Mouse (Mus musculus) intestine, postnatal 0 days (tissue): ENCODE results near the gene Sel1l3. TPM values are rescaled to one million over a fixed set of nuclear protein-coding genes. Genes with fewer than 3 reads are reported as not detected.

ENCODE experiments used
- ATAC-seq: fragments of 200-750 bp; cut with Nextera tagmentation; 2 replicates; pipeline ENCODE4 v1.8.0; 2017; ENCODE audit warnings: mild to moderate bottlenecking, moderate TSS enrichment, moderate library complexity
- H3K27ac ChIP-seq: fragments of 300-500 bp; sonication (generic); 2 replicates; pipeline ENCODE4 v1.5.1; 2014; ENCODE audit warnings: mild to moderate bottlenecking, low read depth, low read length, moderate library complexity
- H3K27me3 ChIP-seq: fragments of 300-500 bp; sonication (generic); replicated peaks from 2 replicates; pipeline ENCODE4 v1.6.1; 2014; ENCODE audit warnings: low read length, mixed read lengths; ENCODE audit not compliant: control insufficient read depth, insufficient read depth
- H3K36me3 ChIP-seq: fragments of 300-500 bp; sonication (generic); 2 replicates; pipeline ENCODE4 v1.6.1; 2014; ENCODE audit warnings: mild to moderate bottlenecking, moderate library complexity; ENCODE audit not compliant: control insufficient read depth, insufficient read depth
- H3K4me1 ChIP-seq: fragments of 300-500 bp; sonication (generic); replicated peaks from 2 replicates; pipeline ENCODE4 v1.6.1; 2014; ENCODE audit warnings: antibody characterized with exemption, low read length, mixed read lengths; ENCODE audit not compliant: control insufficient read depth, insufficient read depth
- H3K4me2 ChIP-seq: fragments of 300-500 bp; sonication (generic); replicated peaks from 2 replicates; pipeline ENCODE4 v1.6.1; 2014; ENCODE audit warnings: low read depth, mild to moderate bottlenecking, moderate library complexity
- H3K4me3 ChIP-seq: fragments of 300-500 bp; sonication (generic); 2 replicates; pipeline ENCODE4 v1.5.1; 2014; ENCODE audit warnings: low read depth, low read length
- H3K9ac ChIP-seq: fragments of 300-500 bp; sonication (generic); 2 replicates; pipeline ENCODE4 v1.6.1; 2014; ENCODE audit warnings: mild to moderate bottlenecking, low read depth, low read length
- H3K9me3 ChIP-seq: fragments of 300-500 bp; sonication (generic); 2 replicates; pipeline ENCODE4 v1.6.1; 2016; ENCODE audit warnings: mixed run types; ENCODE audit not compliant: control insufficient read depth
- CTCF ChIP-seq: sonication (generic); IDR thresholded peaks from 2 replicates; pipeline ENCODE4 v1.5.1; 2016; ENCODE audit warnings: low read depth, mild to moderate bottlenecking, control low read depth, antibody characterized with exemption, moderate library complexity
- WGBS: fragments of 180-500 bp; shearing (Covaris S2); extraction: QIAGEN DNeasy Blood & Tissue Kit; methylation state at CpG from one replicate; pipeline ENCODE4 v1.1.7; 2014; 5-methylcytosine and 5-hydroxymethylcytosine counted together
- polyA plus RNA-seq: library from polyadenylated mRNA; unstranded; fragments of >200 nt; fragmentation: Nextera tagmentation; extraction: Ambion mirVana; gene quantifications from 2 replicates; pipeline ENCODE4 v1.2.1, GENCODE M21; 2015

Sel1l3 gene
- polyA plus RNA-seq, 1 experiment from 2014 or later = 16.2 TPM

- ATAC-seq = no peak
- Histone ChIP-seq H3K36me3 (peaks cover 8% of the 10 kb centered on the region; the same call in 1 of the 2 replicates), H3K4me1 (no peaks in the 10 kb centered on the region), H3K4me2 (no peak overlapping the region), H3K9me3 (no peaks in the 10 kb centered on the region), H3K4me3 (no peak overlapping the region), H3K27ac (no peak overlapping the region), H3K9ac (no peak overlapping the region), H3K27me3 (no peaks in the 10 kb centered on the region)
- 85% methylated on average over 10 of the region's 10 CpGs for WGBS
- no peak for TF ChIP-seq CTCF
These were observed 41.5 kb downstream of the Sel1l3 start for GRCm38 (mm10) chr5:53172256-53172636.

- peaks cover 7% of the 10 kb centered on the region; the same call in 1 of the 2 replicates for H3K36me3 ChIP-seq
- H3K9me3 ChIP-seq = no peaks in the 10 kb centered on the region
- no peak for TF ChIP-seq CTCF
- no peak overlapping the region for H3K9ac ChIP-seq
- 83% methylated on average over 6 of the region's 6 CpGs for WGBS
- no peak overlapping the region for H3K4me2 ChIP-seq
- H3K27ac ChIP-seq = no peak overlapping the region
- H3K4me1 ChIP-seq = no peaks in the 10 kb centered on the region
- ATAC-seq = no peak
- H3K27me3 ChIP-seq = no peaks in the 10 kb centered on the region
- H3K4me3 ChIP-seq = no peak overlapping the region
These were observed 42.0 kb downstream of the Sel1l3 start for GRCm38 (mm10) chr5:53171611-53172255.

DNA sequence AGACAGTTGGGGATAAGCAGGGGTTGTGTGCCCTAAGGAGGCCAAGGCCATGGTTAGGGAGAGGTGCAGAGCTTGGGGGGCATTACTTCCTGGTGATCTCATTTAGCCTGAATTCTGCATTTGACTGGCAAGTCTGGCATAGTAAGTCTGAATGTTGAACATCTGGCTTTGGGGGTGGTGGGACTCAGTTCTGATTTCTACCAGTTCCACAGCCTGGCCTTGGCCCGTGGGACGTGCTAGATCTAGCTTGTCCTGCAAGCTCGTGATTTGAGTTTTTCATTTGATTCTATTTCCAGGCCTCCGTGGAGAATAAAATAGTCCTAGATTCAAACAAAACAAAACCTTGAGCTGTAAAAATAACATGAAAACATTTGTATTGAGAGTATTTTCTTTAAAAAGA is 46.2 kb downstream of the Sel1l3 start:
- ATAC-seq = no peak
- Histone ChIP-seq H3K4me2 (no peak overlapping the region), H3K4me3 (no peak overlapping the region), H3K27me3 (no peaks in the 10 kb centered on the region), H3K4me1 (no peaks in the 10 kb centered on the region), H3K27ac (no peak overlapping the region), H3K36me3 (0 out of 2 replicates have a peak, but pooled peaks cover 9% of the 10 kb centered on the region), H3K9me3 (no peaks in the 10 kb centered on the region), H3K9ac (no peak overlapping the region)
- no peak for TF ChIP-seq CTCF
- WGBS = 93% methylated on average over 4 of the region's 4 CpGs

GRCm38 (mm10) chr5:53165672-53166071 is 48.1 kb downstream of the Sel1l3 start:
- no peak overlapping the region for H3K9ac ChIP-seq
- H3K27ac ChIP-seq = no peak overlapping the region
- WGBS = 67% methylated on average over 5 of the region's 5 CpGs

DNA sequence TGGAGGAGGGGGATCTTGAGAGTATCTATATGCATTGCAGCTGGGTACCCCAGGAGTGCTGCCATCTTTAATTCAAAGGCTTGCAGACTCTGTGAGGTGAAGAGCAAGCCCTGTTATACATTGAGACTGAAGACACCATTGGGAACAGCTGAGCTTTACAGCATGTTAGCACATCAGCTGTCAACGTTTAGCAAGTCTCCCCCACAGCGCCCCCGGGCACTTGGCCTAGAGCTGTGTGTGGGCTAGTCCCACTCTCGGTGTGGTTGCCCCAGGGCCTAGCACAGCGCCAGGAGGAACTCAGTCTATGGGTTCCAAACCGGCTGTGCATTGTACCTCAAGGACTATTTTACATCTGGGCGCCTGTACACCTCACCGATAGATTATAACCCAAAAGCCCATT is 51.3 kb downstream of the Sel1l3 start:
- TF ChIP-seq CTCF = no peak
- 92% methylated on average over 8 of the region's 8 CpGs for WGBS
- Histone ChIP-seq H3K4me1 (no peaks in the 10 kb centered on the region), H3K4me2 (no peak overlapping the region), H3K36me3 (0 out of 2 replicates have a peak, but pooled peaks cover 5% of the 10 kb centered on the region), H3K9me3 (no peaks in the 10 kb centered on the region), H3K4me3 (no peak overlapping the region), H3K27ac (no peak overlapping the region), H3K27me3 (no peaks in the 10 kb centered on the region), H3K9ac (no peak overlapping the region)
- ATAC-seq = no peak

More at GRCm38 (mm10) chr5:53165672-53166071, 48.1 kb downstream of the Sel1l3 start:
- Histone ChIP-seq H3K4me1 (no peaks in the 10 kb centered on the region), H3K4me2 (no peak overlapping the region), H3K36me3 (0 out of 2 replicates have a peak, but pooled peaks cover 5% of the 10 kb centered on the region), H3K27me3 (no peaks in the 10 kb centered on the region), H3K4me3 (no peak overlapping the region), H3K9me3 (no peaks in the 10 kb centered on the region)
- no peak for TF ChIP-seq CTCF
- ATAC-seq = no peak

GRCm38 (mm10) chr5:53161506-53162186 is 52.1 kb downstream of the Sel1l3 start:
- Histone ChIP-seq H3K27ac (no peak overlapping the region), H3K9ac (no peak overlapping the region), H3K9me3 (no peaks in the 10 kb centered on the region), H3K27me3 (no peaks in the 10 kb centered on the region), H3K4me1 (no peaks in the 10 kb centered on the region), H3K4me3 (no peak overlapping the region), H3K4me2 (no peak overlapping the region), H3K36me3 (0 out of 2 replicates have a peak, but pooled peaks cover 5% of the 10 kb centered on the region)
- ATAC-seq = no peak
- no peak for TF ChIP-seq CTCF
- WGBS = 91% methylated on average over 8 of the region's 8 CpGs
